Mouse (Mus musculus) lung, postnatal 0 days (tissue): ENCODE data around the gene Gstp3. TPM values are rescaled to one million over a fixed set of nuclear protein-coding genes. Genes with fewer than 3 reads are reported as not detected.
A peak's percentile ranks its signal among the peaks of the same experiment; 100 is the strongest.

Experiments used
- ATAC-seq: fragments of 200-750 bp; cut with Nextera tagmentation; 2 replicates; pipeline ENCODE4 v1.8.0; 2017; ENCODE audit warnings: moderate library complexity
- DNase-seq: peaks from one replicate; pipeline ENCODE4 v3.0.0-alpha.2; 2016; ENCODE audit warnings: low spot score
- H3K27ac ChIP-seq: fragments of 300-500 bp; sonication (generic); 2 replicates; pipeline ENCODE4 v1.5.1; 2014; ENCODE audit warnings: antibody characterized with exemption, mild to moderate bottlenecking, low read length, mixed read lengths
- H3K27me3 ChIP-seq: fragments of 300-500 bp; sonication (generic); replicated peaks from 2 replicates; pipeline ENCODE4 v1.6.1; 2014; ENCODE audit warnings: low read length, mixed read lengths; ENCODE audit not compliant: insufficient read depth
- H3K36me3 ChIP-seq: fragments of 300-500 bp; sonication (generic); 2 replicates; pipeline ENCODE4 v1.6.1; 2014; ENCODE audit warnings: low read length, mixed read lengths; ENCODE audit not compliant: insufficient read depth
- H3K4me1 ChIP-seq: fragments of 300-500 bp; sonication (generic); 2 replicates; pipeline ENCODE4 v1.6.1; 2014; ENCODE audit warnings: antibody characterized with exemption, low read depth, low read length, mixed read lengths; ENCODE audit not compliant: insufficient read depth
- H3K4me2 ChIP-seq: fragments of 300-500 bp; sonication (generic); replicated peaks from 2 replicates; pipeline ENCODE4 v1.6.1; 2014; ENCODE audit warnings: low read depth, mild to moderate bottlenecking, low read length, moderate library complexity, mixed read lengths
- H3K4me3 ChIP-seq: fragments of 300-500 bp; sonication (generic); 2 replicates; pipeline ENCODE4 v1.5.1; 2014; ENCODE audit warnings: low read depth, low read length
- H3K9ac ChIP-seq: fragments of 300-500 bp; sonication (generic); replicated peaks from 2 replicates; pipeline ENCODE4 v1.6.1; 2014; ENCODE audit warnings: low read depth, mild to moderate bottlenecking
- H3K9me3 ChIP-seq: fragments of 300-500 bp; sonication (generic); 2 replicates; pipeline ENCODE4 v1.6.1; 2016; ENCODE audit warnings: low read length, mixed read lengths
- CTCF ChIP-seq: IDR thresholded peaks from 2 replicates; pipeline ENCODE4 v1.5.1; 2016; ENCODE audit warnings: antibody characterized with exemption, mild to moderate bottlenecking
- EP300 ChIP-seq: IDR thresholded peaks from 2 replicates; pipeline ENCODE4 v1.6.1; 2016; ENCODE audit warnings: antibody characterized with exemption, mild to moderate bottlenecking, control low read depth
- WGBS: fragments of 180-500 bp; shearing (Covaris S2); extraction: QIAGEN DNeasy Blood & Tissue Kit; methylation state at CpG from one replicate; pipeline ENCODE4 v1.1.7; 2014; 5-methylcytosine and 5-hydroxymethylcytosine counted together
- polyA plus RNA-seq: library from polyadenylated mRNA; unstranded; fragments of >200 nt; fragmentation: Nextera tagmentation; extraction: Ambion mirVana; gene quantifications from 2 replicates; pipeline ENCODE4 v1.2.1, GENCODE M21; 2015

Gene Gstp3
- polyA plus RNA-seq, 1 experiment from 2014 or later, result 6.9 TPM

DNA sequence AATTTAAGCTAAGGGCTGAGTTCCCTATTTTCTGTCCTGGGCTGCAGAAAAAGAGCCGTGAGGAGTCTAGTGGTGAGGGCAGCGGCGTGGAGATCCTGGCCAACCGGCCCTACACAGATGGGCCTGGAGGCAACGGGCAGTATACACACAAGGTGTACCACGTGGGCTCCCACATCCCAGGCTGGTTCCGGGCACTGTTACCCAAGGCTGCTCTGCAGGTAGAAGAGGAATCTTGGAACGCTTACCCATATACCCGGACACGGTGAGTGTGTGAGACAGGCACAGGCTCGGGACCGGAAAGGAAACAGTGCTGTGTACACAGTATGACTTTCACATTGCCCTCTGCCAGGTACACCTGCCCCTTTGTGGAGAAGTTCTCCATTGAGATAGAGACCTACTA is 43.3 kb upstream of the Gstp3 start:
- Histone ChIP-seq H3K9ac (no peak overlapping the region), H3K4me2 (no peak overlapping the region), H3K27ac (no peak overlapping the region), H3K36me3 (no peaks in the 10 kb centered on the region), H3K4me3 (no peak overlapping the region), H3K4me1 (peaks cover 19% of the 10 kb centered on the region; the same call in 1 of the 2 replicates), H3K27me3 (peaks cover 3% of the 10 kb centered on the region; the same call in 1 of the 2 replicates), H3K9me3 (no peaks in the 10 kb centered on the region)
- DNase-seq (no peak), ATAC-seq (no peak)
- 93% methylated on average over 12 of the region's 12 CpGs for WGBS
- TF ChIP-seq CTCF (no peak), EP300 (no peak)

DNA sequence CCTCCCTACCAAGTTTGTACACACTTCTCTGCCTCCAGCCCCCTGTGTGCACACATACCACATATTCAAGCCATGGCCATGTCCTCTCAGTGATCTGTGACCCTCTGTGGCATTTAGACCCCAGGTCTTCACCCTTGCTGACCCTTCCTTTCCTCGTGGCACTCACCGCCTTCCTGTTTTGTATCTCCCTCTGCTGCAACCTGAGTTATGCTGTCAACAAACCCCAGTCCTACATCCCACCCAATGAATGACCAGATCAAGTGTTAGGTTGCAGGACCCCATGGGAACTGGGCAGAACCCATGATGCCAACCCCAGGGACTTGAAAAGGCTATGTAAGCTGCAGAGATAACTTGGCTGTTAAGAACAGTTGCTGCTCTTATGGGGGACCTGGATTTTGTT is 42.7 kb upstream of the Gstp3 start:
- DNase-seq, result no peak
- Histone ChIP-seq H3K4me2 (no peak overlapping the region), H3K27ac (no peak overlapping the region), H3K4me1 (peaks cover 19% of the 10 kb centered on the region; the same call in 1 of the 2 replicates), H3K9ac (no peak overlapping the region), H3K27me3 (peaks cover 3% of the 10 kb centered on the region; the same call in 1 of the 2 replicates), H3K4me3 (no peak overlapping the region), H3K36me3 (no peaks in the 10 kb centered on the region), H3K9me3 (no peaks in the 10 kb centered on the region)
- 83% methylated on average over 2 of the region's 2 CpGs for WGBS
- TF ChIP-seq CTCF (no peak), EP300 (no peak)
- ATAC-seq, result no peak

DNA sequence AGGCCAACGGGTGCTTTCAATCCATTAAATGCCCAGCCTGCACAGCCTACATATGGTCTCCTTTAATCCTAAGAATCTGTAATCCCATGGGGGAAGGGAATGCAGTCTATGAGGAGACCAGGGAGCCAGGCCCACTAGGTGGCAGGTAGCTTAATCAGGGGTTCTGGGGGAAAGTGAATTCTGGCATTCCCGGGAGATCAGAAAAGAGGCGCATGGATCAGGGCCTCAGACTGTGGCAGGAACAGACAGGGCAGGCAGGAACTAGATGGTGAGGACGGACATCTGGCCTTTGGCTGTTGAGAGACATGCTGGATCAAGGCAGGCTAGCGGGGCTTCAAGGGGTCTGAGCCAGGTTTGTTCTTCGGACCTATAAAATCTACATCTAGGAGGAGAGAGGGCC is 42.1 kb upstream of the Gstp3 start:
- no peak overlapping the region for H3K4me3 ChIP-seq
- no peaks in the 10 kb centered on the region for H3K9me3 ChIP-seq
- 75% methylated on average over 6 of the region's 6 CpGs for WGBS
- TF ChIP-seq EP300, result no peak
- no peak for TF ChIP-seq CTCF
- H3K9ac ChIP-seq, result no peak overlapping the region
- ATAC-seq (no peak), DNase-seq (no peak)
- H3K27me3 ChIP-seq, result peaks cover 3% of the 10 kb centered on the region; the same call in 1 of the 2 replicates
- no peaks in the 10 kb centered on the region for H3K36me3 ChIP-seq
- H3K4me2 ChIP-seq, result no peak overlapping the region
- peaks cover 19% of the 10 kb centered on the region; the same call in 1 of the 2 replicates for H3K4me1 ChIP-seq
- H3K27ac ChIP-seq, result no peak overlapping the region

DNA sequence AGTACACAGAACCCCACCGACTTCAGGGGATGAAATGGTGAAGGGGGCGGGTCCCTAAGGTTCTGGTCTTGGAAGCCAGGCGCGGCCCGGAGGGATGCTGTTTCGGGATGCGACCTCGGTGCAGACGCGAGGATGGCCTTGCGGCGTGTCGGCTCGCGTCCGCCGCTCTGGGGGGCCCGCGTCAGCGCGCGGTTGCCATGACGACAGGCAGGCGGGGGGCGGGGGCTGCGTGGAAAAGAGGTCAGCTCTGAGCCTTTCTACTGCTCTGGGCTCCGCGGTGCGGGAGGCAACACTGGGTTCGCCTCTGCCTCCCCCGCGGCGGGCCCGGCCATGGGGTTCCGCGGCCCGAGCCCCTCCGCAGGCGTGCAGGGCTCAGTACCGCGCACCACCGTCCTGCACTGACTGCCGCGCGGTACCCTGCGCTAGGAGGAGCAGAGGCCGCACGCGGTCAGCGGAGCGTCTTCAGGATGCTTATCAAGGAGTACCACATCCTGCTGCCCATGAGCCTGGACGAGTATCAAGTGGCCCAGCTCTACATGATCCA is 41.4 kb upstream of the Gstp3 start:
- Histone ChIP-seq H3K4me2 (peak overlapping the region; percentile 76), H3K36me3 (no peaks in the 10 kb centered on the region), H3K9ac (peak overlapping the region; percentile 32), H3K27ac (no peak overlapping the region), H3K4me1 (peaks cover 19% of the 10 kb centered on the region; the same call in 1 of the 2 replicates), H3K9me3 (no peaks in the 10 kb centered on the region), H3K27me3 (peaks cover 3% of the 10 kb centered on the region; the same call in 1 of the 2 replicates), H3K4me3 (peak overlapping the region; percentile 50)
- TF ChIP-seq CTCF, result no peak
- no peak for TF ChIP-seq EP300
- WGBS, result 2% methylated on average over 51 of the region's 52 CpGs
- ATAC-seq, result no peak
- DNase-seq, result no peak

DNA sequence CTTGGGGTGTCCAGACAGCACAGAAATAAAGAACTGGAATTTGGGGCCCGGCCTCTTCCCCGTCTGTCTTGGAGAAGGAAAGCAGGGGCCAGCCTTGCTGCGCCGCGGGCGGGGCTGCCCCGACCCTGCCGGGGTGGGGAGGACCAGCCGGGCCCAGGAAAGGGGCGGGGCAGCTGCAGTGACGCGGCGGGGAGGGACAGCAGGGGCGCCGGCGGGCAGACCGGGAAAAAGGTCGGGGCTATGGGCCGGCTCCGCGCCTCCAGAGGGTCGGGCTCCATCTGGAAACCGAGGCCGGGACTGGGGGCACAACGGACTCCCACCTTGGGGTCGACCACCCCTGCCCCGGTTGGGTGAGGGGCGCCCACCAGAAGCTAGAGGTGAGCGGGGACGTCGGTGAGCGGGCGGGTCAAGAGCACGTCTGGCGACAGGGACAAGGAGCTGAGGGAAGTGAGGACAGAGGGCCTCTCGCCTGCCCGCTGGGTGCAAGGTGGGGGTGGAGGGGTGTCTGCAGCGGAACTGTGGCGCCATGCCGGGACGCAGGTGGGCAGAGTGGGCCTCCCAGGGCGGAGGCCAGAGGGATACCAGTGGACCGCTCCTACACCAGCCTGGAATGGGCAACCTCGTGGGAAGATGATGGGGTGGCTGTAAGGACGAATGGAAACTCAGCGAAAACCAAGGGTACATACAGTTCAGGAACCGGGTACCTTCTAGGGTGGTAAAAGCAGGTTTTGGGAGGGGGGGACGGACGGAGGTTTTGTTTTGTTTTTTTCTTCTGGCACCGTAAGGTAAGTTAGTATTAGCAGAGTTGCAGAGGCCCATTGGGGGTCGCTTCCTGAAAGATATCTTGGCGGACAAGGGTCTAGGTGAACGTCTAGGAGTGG is 40.7 kb upstream of the Gstp3 start, which contains the start of gene Pitpnm1:
Gene Pitpnm1, plus strand, starts transcription at position 162 of the 881 bp plus-strand sequence.
- H3K9ac ChIP-seq, result peak within 1 kb of the TSS; percentile 32
- H3K27me3 ChIP-seq, result peaks cover 3% of the 10 kb centered on the region; the same call in 1 of the 2 replicates
- peak within 1 kb of the TSS; percentile 94 for H3K27ac ChIP-seq
- no peak for TF ChIP-seq EP300
- no peak for TF ChIP-seq CTCF
- peak within 1 kb of the TSS; percentile 50 for H3K4me3 ChIP-seq
- peaks cover 19% of the 10 kb centered on the region; the same call in 1 of the 2 replicates for H3K4me1 ChIP-seq
- H3K4me2 ChIP-seq, result peak within 1 kb of the TSS; percentile 76
- H3K9me3 ChIP-seq, result no peaks in the 10 kb centered on the region
- ATAC-seq (peak; percentile 13; the same call in 1 of the 2 replicates), DNase-seq (peak; percentile 82)
- no peaks in the 10 kb centered on the region for H3K36me3 ChIP-seq
- 1% methylated on average over 48 of the region's 53 CpGs for WGBS

DNA sequence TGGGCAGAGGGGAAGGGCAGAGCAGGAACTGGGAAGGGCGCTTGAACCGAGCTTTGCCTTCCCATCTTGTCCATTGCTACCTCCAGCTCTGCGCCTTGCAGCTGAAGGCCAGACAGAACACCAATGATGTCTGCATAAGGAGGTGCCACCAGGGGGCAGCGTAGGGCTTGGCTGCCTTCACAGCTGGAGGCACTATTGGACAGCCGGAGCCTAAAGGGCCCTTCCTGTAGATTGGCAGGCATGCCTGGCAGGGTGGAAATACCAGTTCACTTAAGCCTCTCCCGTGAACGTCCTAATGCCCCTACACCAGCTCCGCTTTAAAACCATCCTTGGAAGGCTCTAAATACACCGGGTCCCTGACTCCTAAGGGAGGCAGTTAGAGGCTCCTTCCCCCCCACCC is 39.7 kb upstream of the Gstp3 start:
- Histone ChIP-seq H3K36me3 (no peaks in the 10 kb centered on the region), H3K9me3 (no peaks in the 10 kb centered on the region), H3K9ac (0 out of 2 replicates have a peak overlapping the region, but pooled peaks have one; percentile 32), H3K4me3 (0 out of 2 replicates have a peak overlapping the region, but pooled peaks have one; percentile 50), H3K27ac (peak overlapping the region; percentile 94), H3K4me1 (peaks cover 19% of the 10 kb centered on the region; the same call in 1 of the 2 replicates), H3K27me3 (peaks cover 3% of the 10 kb centered on the region; the same call in 1 of the 2 replicates), H3K4me2 (peak overlapping the region; percentile 76)
- TF ChIP-seq CTCF (peak; percentile 100), EP300 (no peak)
- WGBS, result 10% methylated on average over 9 of the region's 9 CpGs
- peak; percentile 39 for ATAC-seq
- peak; percentile 97 for DNase-seq
